Mouse (Mus musculus): ENCODE results near the gene Ssbp2. TPM values are rescaled to one million over a fixed set of nuclear protein-coding genes. Genes with fewer than 3 reads are reported as not detected.

Gene Ssbp2
- polyA plus RNA-seq, 2 experiments = 118 to 174 TPM

- H3K4me3 ChIP-seq (replicated peaks; ENCODE audit: low read length) = no peak overlapping the region
- 91% methylated on average over 6 of the region's 6 CpGs for WGBS
- no peak for ATAC-seq (ENCODE audit: low FRiP score, low read depth)
- H3K4me2 ChIP-seq (replicated peaks; ENCODE audit: low read depth, low read length, severe bottlenecking) = no peak overlapping the region
- TF ChIP-seq POLR2A (IDR thresholded peaks at IDR 0.05; ENCODE audit: borderline replicate concordance, extremely low read depth, insufficient read depth, insufficient read length) = no peak
- no peaks in the 10 kb centered on the region for H3K4me1 ChIP-seq (ENCODE audit: control insufficient read depth, insufficient read depth, low read length)
- no peak overlapping the region for H3K27ac ChIP-seq (replicated peaks; ENCODE audit: low read depth, low read length)
- no peaks in the 10 kb centered on the region for H3K9me3 ChIP-seq (ENCODE audit: control insufficient read depth, low read length)
- no peak for DNase-seq (ENCODE audit: low spot score)
- H3K36me3 ChIP-seq (ENCODE audit: control insufficient read depth, insufficient read depth, low read length) = peaks cover 31% of the 10 kb centered on the region
- H3K9ac ChIP-seq (ENCODE audit: low read depth, low read length, severe bottlenecking) = no peak overlapping the region
- no peaks in the 10 kb centered on the region for H3K27me3 ChIP-seq (ENCODE audit: control insufficient read depth, insufficient read depth, low read length)
Measured at GRCm38 (mm10) chr13:91541069-91541429, 81.0 kb downstream of the Ssbp2 start.

GRCm38 (mm10) chr13:91543555-91543954 is 83.5 kb downstream of the Ssbp2 start:
- H3K9ac ChIP-seq (ENCODE audit: low read depth, low read length, severe bottlenecking) = no peak overlapping the region
- H3K36me3 ChIP-seq (ENCODE audit: control insufficient read depth, insufficient read depth, low read length) = peaks cover 27% of the 10 kb centered on the region
- no peak overlapping the region for H3K4me3 ChIP-seq (replicated peaks; ENCODE audit: low read length)
- H3K27me3 ChIP-seq (ENCODE audit: control insufficient read depth, insufficient read depth, low read length) = no peaks in the 10 kb centered on the region
- no peaks in the 10 kb centered on the region for H3K9me3 ChIP-seq (ENCODE audit: control insufficient read depth, low read length)
- H3K4me1 ChIP-seq (ENCODE audit: control insufficient read depth, insufficient read depth, low read length) = no peaks in the 10 kb centered on the region
- no peak for TF ChIP-seq POLR2A (IDR thresholded peaks at IDR 0.05; ENCODE audit: borderline replicate concordance, extremely low read depth, insufficient read depth, insufficient read length)
- no peak overlapping the region for H3K27ac ChIP-seq (replicated peaks; ENCODE audit: low read depth, low read length)
- WGBS = 86% methylated on average over 5 of the region's 5 CpGs
- DNase-seq (ENCODE audit: low spot score) = no peak
- no peak overlapping the region for H3K4me2 ChIP-seq (replicated peaks; ENCODE audit: low read depth, low read length, severe bottlenecking)
- no peak for ATAC-seq (ENCODE audit: low FRiP score, low read depth)

GRCm38 (mm10) chr13:91564047-91564446 is 104.0 kb downstream of the Ssbp2 start:
- 70% methylated on average over 6 of the region's 6 CpGs for WGBS
- H3K4me2 ChIP-seq (replicated peaks; ENCODE audit: low read depth, low read length, severe bottlenecking) = no peak overlapping the region
- no peaks in the 10 kb centered on the region for H3K27me3 ChIP-seq (ENCODE audit: control insufficient read depth, insufficient read depth, low read length)
- no peak overlapping the region for H3K9ac ChIP-seq (ENCODE audit: low read depth, low read length, severe bottlenecking)
- no peak for ATAC-seq (ENCODE audit: low FRiP score, low read depth)
- no peak overlapping the region for H3K4me3 ChIP-seq (replicated peaks; ENCODE audit: low read length)
- H3K36me3 ChIP-seq (ENCODE audit: control insufficient read depth, insufficient read depth, low read length) = peaks cover 16% of the 10 kb centered on the region
- no peak for DNase-seq (ENCODE audit: low spot score)
- TF ChIP-seq POLR2A (IDR thresholded peaks at IDR 0.05; ENCODE audit: borderline replicate concordance, extremely low read depth, insufficient read depth, insufficient read length) = no peak
- no peak overlapping the region for H3K27ac ChIP-seq (replicated peaks; ENCODE audit: low read depth, low read length)
- H3K9me3 ChIP-seq (ENCODE audit: control insufficient read depth, low read length) = no peaks in the 10 kb centered on the region
- H3K4me1 ChIP-seq (ENCODE audit: control insufficient read depth, insufficient read depth, low read length) = no peaks in the 10 kb centered on the region

- Histone ChIP-seq H3K27me3 (ENCODE audit: control insufficient read depth, insufficient read depth, low read length) (no peaks in the 10 kb centered on the region), H3K9ac (ENCODE audit: low read depth, low read length, severe bottlenecking) (no peak overlapping the region), H3K4me1 (ENCODE audit: control insufficient read depth, insufficient read depth, low read length) (no peaks in the 10 kb centered on the region), H3K4me3 (replicated peaks; ENCODE audit: low read length) (no peak overlapping the region), H3K27ac (replicated peaks; ENCODE audit: low read depth, low read length) (no peak overlapping the region), H3K9me3 (ENCODE audit: control insufficient read depth, low read length) (no peaks in the 10 kb centered on the region), H3K36me3 (ENCODE audit: control insufficient read depth, insufficient read depth, low read length) (peaks cover 16% of the 10 kb centered on the region), H3K4me2 (replicated peaks; ENCODE audit: low read depth, low read length, severe bottlenecking) (no peak overlapping the region)
- ATAC-seq (ENCODE audit: low FRiP score, low read depth) (no peak), DNase-seq (ENCODE audit: low spot score) (no peak)
- TF ChIP-seq POLR2A (IDR thresholded peaks at IDR 0.05; ENCODE audit: borderline replicate concordance, extremely low read depth, insufficient read depth, insufficient read length) = no peak
- 81% methylated on average over 6 of the region's 6 CpGs for WGBS
Measured at GRCm38 (mm10) chr13:91564755-91565154, 104.7 kb downstream of the Ssbp2 start.

GRCm38 (mm10) chr13:91581504-91581903 is 121.4 kb downstream of the Ssbp2 start:
- Histone ChIP-seq H3K27ac (replicated peaks; ENCODE audit: low read depth, low read length) (no peak overlapping the region), H3K9me3 (ENCODE audit: control insufficient read depth, low read length) (no peaks in the 10 kb centered on the region), H3K9ac (ENCODE audit: low read depth, low read length, severe bottlenecking) (no peak overlapping the region), H3K4me1 (ENCODE audit: control insufficient read depth, insufficient read depth, low read length) (no peaks in the 10 kb centered on the region), H3K4me2 (replicated peaks; ENCODE audit: low read depth, low read length, severe bottlenecking) (no peak overlapping the region), H3K27me3 (ENCODE audit: control insufficient read depth, insufficient read depth, low read length) (no peaks in the 10 kb centered on the region), H3K4me3 (replicated peaks; ENCODE audit: low read length) (no peak overlapping the region), H3K36me3 (ENCODE audit: control insufficient read depth, insufficient read depth, low read length) (no peaks in the 10 kb centered on the region)
- no peak for TF ChIP-seq POLR2A (IDR thresholded peaks at IDR 0.05; ENCODE audit: borderline replicate concordance, extremely low read depth, insufficient read depth, insufficient read length)
- ATAC-seq (ENCODE audit: low FRiP score, low read depth) (no peak), DNase-seq (ENCODE audit: low spot score) (no peak)

GRCm38 (mm10) chr13:91582212-91582611 is 122.1 kb downstream of the Ssbp2 start:
- Histone ChIP-seq H3K36me3 (ENCODE audit: control insufficient read depth, insufficient read depth, low read length) (no peaks in the 10 kb centered on the region), H3K4me1 (ENCODE audit: control insufficient read depth, insufficient read depth, low read length) (no peaks in the 10 kb centered on the region), H3K27ac (replicated peaks; ENCODE audit: low read depth, low read length) (no peak overlapping the region), H3K4me3 (replicated peaks; ENCODE audit: low read length) (no peak overlapping the region), H3K9ac (ENCODE audit: low read depth, low read length, severe bottlenecking) (no peak overlapping the region), H3K27me3 (ENCODE audit: control insufficient read depth, insufficient read depth, low read length) (no peaks in the 10 kb centered on the region), H3K9me3 (ENCODE audit: control insufficient read depth, low read length) (no peaks in the 10 kb centered on the region), H3K4me2 (replicated peaks; ENCODE audit: low read depth, low read length, severe bottlenecking) (no peak overlapping the region)
- no peak for TF ChIP-seq POLR2A (IDR thresholded peaks at IDR 0.05; ENCODE audit: borderline replicate concordance, extremely low read depth, insufficient read depth, insufficient read length)
- DNase-seq (ENCODE audit: low spot score) = no peak
- no peak for ATAC-seq (ENCODE audit: low FRiP score, low read depth)
